Mouse (Mus musculus): ENCODE data around the gene Tank.

Tank gene

GRCm38 (mm10) chr2:61580555-61581080, 2.2 kb downstream of the Tank start:
- DNase-seq (ENCODE audit: low spot score in 2 of 2) = no peak

- no peak for DNase-seq (ENCODE audit: low spot score in 2 of 2)
These were observed 4.4 kb downstream of the Tank start for GRCm38 (mm10) chr2:61582578-61583315.

DNA sequence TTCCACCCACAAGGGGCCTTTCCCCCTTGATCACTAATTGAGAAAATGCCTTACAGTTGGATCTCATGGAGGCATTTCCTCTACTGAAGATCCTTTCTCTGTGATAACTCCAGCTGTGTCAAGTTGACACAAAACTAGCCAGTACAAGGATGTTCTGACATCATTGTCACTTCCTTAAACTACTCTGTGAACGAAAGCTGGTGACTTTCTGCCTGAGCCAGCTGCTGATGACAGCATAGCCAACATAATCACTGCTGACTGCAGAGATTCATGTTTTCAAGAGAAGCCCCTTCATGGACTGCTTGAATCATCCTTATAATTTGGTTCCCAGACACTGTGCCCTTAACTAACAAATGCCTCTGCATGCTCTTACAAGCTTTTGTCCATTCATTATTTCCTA, 7.1 kb downstream of the Tank start:
- no peak for DNase-seq (ENCODE audit: low spot score in 2 of 2)

DNA sequence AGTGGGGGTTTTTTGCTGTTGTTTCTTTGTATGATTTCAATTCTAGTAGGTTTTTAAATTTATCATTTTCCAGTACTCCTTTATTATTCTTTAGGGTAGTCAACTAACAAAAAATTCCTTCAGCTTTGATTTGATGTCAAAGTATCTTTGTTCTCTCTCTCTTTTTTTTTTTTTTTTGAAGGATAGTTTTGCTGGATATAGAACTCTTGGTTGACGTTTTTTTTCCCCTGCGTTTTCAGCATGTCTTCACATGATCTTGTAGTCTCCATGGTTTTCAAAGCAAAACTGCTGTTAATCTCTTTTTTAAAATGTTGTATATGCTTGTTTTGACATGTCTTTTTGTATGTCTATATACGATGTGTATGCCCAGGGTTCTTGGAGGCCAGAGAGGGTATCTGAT, 7.8 kb downstream of the Tank start:
- no peak for DNase-seq (ENCODE audit: low spot score in 2 of 2)

- DNase-seq (ENCODE audit: low spot score in 2 of 2) = no peak
These were observed 12.4 kb downstream of the Tank start for GRCm38 (mm10) chr2:61590751-61591150.

- no peak for DNase-seq (ENCODE audit: low spot score in 2 of 2)
These were observed 13.7 kb downstream of the Tank start for GRCm38 (mm10) chr2:61592095-61592494.

- DNase-seq (ENCODE audit: low spot score in 2 of 2) = no peak
These were observed 14.3 kb downstream of the Tank start for GRCm38 (mm10) chr2:61592699-61593029.

GRCm38 (mm10) chr2:61593030-61593811, 14.8 kb downstream of the Tank start:
- DNase-seq (ENCODE audit: low spot score in 2 of 2) = peak; percentile 72 to 85

GRCm38 (mm10) chr2:61593871-61594304, 15.5 kb downstream of the Tank start:
- no peak for DNase-seq (ENCODE audit: low spot score in 2 of 2)

- no peak for DNase-seq (ENCODE audit: low spot score in 2 of 2)
These were observed 21.3 kb downstream of the Tank start for GRCm38 (mm10) chr2:61599730-61600129.

- DNase-seq (ENCODE audit: low spot score in 2 of 2) = no peak
These were observed 25.1 kb downstream of the Tank start for GRCm38 (mm10) chr2:61603461-61603860.

DNA sequence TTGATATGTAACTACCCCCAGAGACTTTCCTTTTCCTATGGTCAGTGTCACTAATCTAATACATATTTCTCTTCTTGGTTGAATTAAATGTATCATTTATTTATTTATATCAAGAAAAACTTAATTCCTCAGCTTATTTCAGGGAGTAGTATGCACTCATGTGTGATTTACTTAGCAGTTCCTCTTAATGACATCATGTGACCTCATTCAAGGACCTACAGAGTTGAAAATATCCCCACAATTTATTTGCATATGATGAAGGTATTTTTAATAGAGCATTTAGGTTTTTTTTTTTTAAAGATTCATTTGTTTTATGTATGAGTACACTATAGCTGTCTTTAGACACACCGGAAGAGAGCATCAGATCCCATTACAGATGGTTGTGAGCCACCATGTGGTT, 28.6 kb downstream of the Tank start:
- no peak for DNase-seq (ENCODE audit: low spot score in 2 of 2)

DNA sequence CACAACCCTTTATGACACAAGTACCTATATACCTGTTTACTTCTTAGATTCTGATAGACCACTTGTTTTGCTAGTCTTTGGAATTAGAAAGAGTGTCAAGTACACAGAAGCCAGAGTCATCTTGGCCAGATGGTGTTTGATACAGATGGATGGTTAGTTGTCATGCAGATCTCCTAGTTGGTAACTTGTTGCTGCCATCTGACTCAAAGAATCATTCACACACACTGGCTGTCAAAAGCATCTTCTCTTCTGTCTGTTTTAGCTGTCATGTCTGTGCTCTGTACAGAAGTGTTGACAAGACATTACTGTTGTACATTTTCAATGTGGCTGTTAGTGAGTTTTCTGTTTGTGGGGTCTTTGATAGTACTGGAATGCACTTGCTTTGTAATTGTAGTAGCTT, 45.6 kb downstream of the Tank start:
- no peak for DNase-seq (ENCODE audit: low spot score in 2 of 2)

- DNase-seq (ENCODE audit: low spot score in 2 of 2) = no peak
These were observed 52.6 kb downstream of the Tank start for GRCm38 (mm10) chr2:61630864-61631555.

GRCm38 (mm10) chr2:61635099-61635498, 56.7 kb downstream of the Tank start:
- DNase-seq (ENCODE audit: low spot score in 2 of 2) = no peak

- no peak for DNase-seq (ENCODE audit: low spot score in 2 of 2)
These were observed 59.8 kb downstream of the Tank start for GRCm38 (mm10) chr2:61638182-61638581.

- peak in 1 of 2 experiments; percentile 82 for DNase-seq (ENCODE audit: low spot score in 2 of 2)
These were observed 64.3 kb downstream of the Tank start for GRCm38 (mm10) chr2:61642452-61643368.

- DNase-seq (ENCODE audit: low spot score in 2 of 2) = no peak
These were observed 72.8 kb downstream of the Tank start for GRCm38 (mm10) chr2:61651206-61651605.

- no peak for DNase-seq (ENCODE audit: low spot score in 2 of 2)
These were observed 73.3 kb downstream of the Tank start for GRCm38 (mm10) chr2:61651640-61652039.

- no peak for DNase-seq (ENCODE audit: low spot score in 2 of 2)
These were observed 76.6 kb downstream of the Tank start for GRCm38 (mm10) chr2:61655046-61655381.
